11 mouse cellular contexts compared by ENCODE assay signal in genomic region chr5:124194386-124195084, GRCm38 (mm10). TPM values are rescaled to one million over a fixed set of nuclear protein-coding genes. Genes with fewer than 3 reads are reported as not detected.
DNase-seq lines count a peak whose midpoint lies in the region; ATAC-seq and TF ChIP-seq lines count a peak whose summit lies in the region.
"Had no signal": no experiment of that assay in that cellular context is flagged by ENCODE, and none has a peak within 500 bp of the region (broad histone marks: within the 10 kb centered on the region; RNA-seq: fewer than 3 reads in every experiment).

No protein-coding gene starts in this region.

- H3K27ac ChIP-seq in forebrain, embryonic 12.5 days = peak overlapping the region; percentile 50; the same call in 1 of the 2 replicates
- H3K27ac ChIP-seq in forebrain, embryonic 13.5 days = no peak overlapping the region
- H3K27ac ChIP-seq in left cerebral cortex, adult 2 months = peak overlapping the region; percentile 71
- peak overlapping the region; percentile 37; the same call in 1 of the 2 replicates for H3K27ac ChIP-seq in cortical plate, adult 2 months (ENCODE audit: insufficient read depth, low read length)
- H3K27ac ChIP-seq in olfactory bulb, adult 2 months (ENCODE audit: insufficient read depth, low read depth, low read length) = peak overlapping the region; percentile 82
- H3K27ac ChIP-seq in midbrain, embryonic 15.5 days = no peak overlapping the region
- H3K27ac ChIP-seq: liver, embryonic 14.5 days; stomach, embryonic 15.5 days had no signal

- H3K4me2 ChIP-seq in forebrain, embryonic 12.5 days = no peak overlapping the region
- no peak overlapping the region for H3K4me2 ChIP-seq in forebrain, embryonic 13.5 days
- no peak overlapping the region for H3K4me2 ChIP-seq in midbrain, embryonic 15.5 days
- H3K4me2 ChIP-seq: neural tube, embryonic 13.5 days; stomach, embryonic 15.5 days had no signal

- TF ChIP-seq CTCF in left cerebral cortex, adult 2 months (IDR thresholded peaks at IDR 0.05) = no peak
- TF ChIP-seq CTCF in cortical plate, adult 2 months (IDR thresholded peaks at IDR 0.05; ENCODE audit: extremely low read depth, insufficient read depth, low read length) = no peak
- TF ChIP-seq CTCF in olfactory bulb, adult 2 months (IDR thresholded peaks at IDR 0.05; ENCODE audit: insufficient read depth, low read depth, low read length) = no peak

- ATAC-seq in forebrain, embryonic 12.5 days (ENCODE audit: low FRiP score) = no peak
- ATAC-seq in forebrain, embryonic 13.5 days = no peak
- no peak for ATAC-seq in midbrain, embryonic 15.5 days (replicated peaks)

- H3K36me3 ChIP-seq in forebrain, embryonic 12.5 days (replicated peaks) = no peaks in the 10 kb centered on the region
- no peaks in the 10 kb centered on the region for H3K36me3 ChIP-seq in forebrain, embryonic 13.5 days (ENCODE audit: poor library complexity, severe bottlenecking)
- H3K36me3 ChIP-seq in midbrain, embryonic 15.5 days (replicated peaks) = no peaks in the 10 kb centered on the region
- H3K36me3 ChIP-seq: neural tube, embryonic 13.5 days; stomach, embryonic 15.5 days had no signal

- H3K4me1 ChIP-seq in forebrain, embryonic 12.5 days = peaks cover 41% of the 10 kb centered on the region
- H3K4me1 ChIP-seq in forebrain, embryonic 13.5 days = peaks cover 30% of the 10 kb centered on the region
- H3K4me1 ChIP-seq in cortical plate, adult 2 months (ENCODE audit: control insufficient read depth, insufficient read depth, low read length) = peaks cover 19% of the 10 kb centered on the region
- H3K4me1 ChIP-seq in olfactory bulb, adult 2 months (ENCODE audit: control insufficient read depth, insufficient read depth, low read length) = peaks cover 53% of the 10 kb centered on the region
- peaks cover 35% of the 10 kb centered on the region for H3K4me1 ChIP-seq in midbrain, embryonic 15.5 days

- no peak for DNase-seq in left cerebral cortex, adult 2 months (ENCODE audit: extremely low spot score in 1 of 2, low spot score in 2 of 2)
- DNase-seq in left cerebral cortex, adult 9 months (ENCODE audit: low spot score in 2 of 2) = no peak
- no peak for DNase-seq in thymus, postnatal 4 days

- H3K4me3 ChIP-seq in forebrain, embryonic 12.5 days (replicated peaks) = no peak overlapping the region
- no peak overlapping the region for H3K4me3 ChIP-seq in forebrain, embryonic 13.5 days
- H3K4me3 ChIP-seq in left cerebral cortex, adult 2 months = no peak overlapping the region
- H3K4me3 ChIP-seq in cortical plate, adult 2 months (ENCODE audit: insufficient read depth, low read length) = no peak overlapping the region
- no peak overlapping the region for H3K4me3 ChIP-seq in olfactory bulb, adult 2 months (ENCODE audit: insufficient read depth, low read depth, low read length)
- no peak overlapping the region for H3K4me3 ChIP-seq in midbrain, embryonic 15.5 days
- H3K4me3 ChIP-seq: neural tube, embryonic 13.5 days; stomach, embryonic 15.5 days had no signal

- WGBS in forebrain, embryonic 12.5 days = 58% methylated on average over 11 of the region's 11 CpGs
- WGBS in forebrain, embryonic 13.5 days = 60% methylated on average over 11 of the region's 11 CpGs
- WGBS in olfactory bulb, adult 2 months = 64% methylated on average over 11 of the region's 11 CpGs
- 51% methylated on average over 11 of the region's 11 CpGs for WGBS in midbrain, embryonic 15.5 days

- H3K9me3 ChIP-seq in forebrain, embryonic 12.5 days = no peaks in the 10 kb centered on the region
- H3K9me3 ChIP-seq in forebrain, embryonic 13.5 days (replicated peaks) = no peaks in the 10 kb centered on the region
- no peaks in the 10 kb centered on the region for H3K9me3 ChIP-seq in midbrain, embryonic 15.5 days
- H3K9me3 ChIP-seq: neural tube, embryonic 13.5 days; stomach, embryonic 15.5 days had no signal

- H3K27me3 ChIP-seq in forebrain, embryonic 12.5 days = no peaks in the 10 kb centered on the region
- no peaks in the 10 kb centered on the region for H3K27me3 ChIP-seq in forebrain, embryonic 13.5 days
- H3K27me3 ChIP-seq in midbrain, embryonic 15.5 days (replicated peaks) = no peaks in the 10 kb centered on the region
- H3K27me3 ChIP-seq: neural tube, embryonic 13.5 days; stomach, embryonic 15.5 days had no signal

- TF ChIP-seq POLR2A in cortical plate, adult 2 months (IDR thresholded peaks at IDR 0.05; ENCODE audit: extremely low read depth, insufficient read depth, low read length) = no peak
- no peak for TF ChIP-seq POLR2A in olfactory bulb, adult 2 months (IDR thresholded peaks at IDR 0.05; ENCODE audit: insufficient read depth, low read depth, low read length)

- no peak overlapping the region for H3K9ac ChIP-seq in forebrain, embryonic 12.5 days
- H3K9ac ChIP-seq in forebrain, embryonic 13.5 days = no peak overlapping the region
- no peak overlapping the region for H3K9ac ChIP-seq in midbrain, embryonic 15.5 days
- H3K9ac ChIP-seq: liver, embryonic 14.5 days; neural tube, embryonic 13.5 days; stomach, embryonic 15.5 days had no signal

- intact Hi-C loops in left cerebral cortex, adult 2 months (cut with DNase I) = no loop called here

RNA-seq across cellular contexts. Expression of gene Pitpnm2, which starts 55.0 kb away (rescaled TPM):
- 6.8 and 8.9 TPM in 2 replicates for polyA plus RNA-seq in forebrain, embryonic 12.5 days (2016; fragmentation: Nextera tagmentation; extraction: Ambion mirVana)
- 5.4 and 6.5 TPM in 2 replicates for polyA plus RNA-seq in forebrain, embryonic 13.5 days (2015; fragmentation: Nextera tagmentation; extraction: Ambion mirVana)
- 100 to 1,000 TPM; 317 to 336 TPM for total RNA-seq in left cerebral cortex, adult 2 months (2021)
- 178 and 196 TPM in 2 replicates for polyA plus RNA-seq in cortical plate, adult 2 months (2012; rRNA removed)
- 145 TPM in 1 of 2 replicates, not detected in the other for polyA plus RNA-seq in olfactory bulb, adult 2 months (2012; ENCODE audit: insufficient read depth, insufficient read length, low replicate concordance, missing spikeins)
- 11.8 and 13.0 TPM in 2 replicates for polyA plus RNA-seq in midbrain, embryonic 15.5 days (2015; fragmentation: Nextera tagmentation; extraction: Ambion mirVana)

Comparison
In these comparisons a context has a peak if more than half of its experiments do, and no peak if none do; other contexts are left out.
1. H3K27ac ChIP-seq: peak in forebrain, embryonic 12.5 days (single experiment), left cerebral cortex, adult 2 months (single experiment), cortical plate, adult 2 months (single experiment) and olfactory bulb, adult 2 months (single experiment); none in forebrain, embryonic 13.5 days (single experiment) and midbrain, embryonic 15.5 days (single experiment).